Mouse (Mus musculus): ENCODE results near the gene Mmachc. TPM values are rescaled to one million over a fixed set of nuclear protein-coding genes. Genes with fewer than 3 reads are reported as not detected.

Mmachc gene
- polyA plus RNA-seq (2014; fragmentation: Illumina TruSeq; extraction: RNeasy Lipid Tissue Mini Kit (QIAGEN cat#74804); ENCODE audit: low read depth, low replicate concordance) = 57.8 TPM

DNA sequence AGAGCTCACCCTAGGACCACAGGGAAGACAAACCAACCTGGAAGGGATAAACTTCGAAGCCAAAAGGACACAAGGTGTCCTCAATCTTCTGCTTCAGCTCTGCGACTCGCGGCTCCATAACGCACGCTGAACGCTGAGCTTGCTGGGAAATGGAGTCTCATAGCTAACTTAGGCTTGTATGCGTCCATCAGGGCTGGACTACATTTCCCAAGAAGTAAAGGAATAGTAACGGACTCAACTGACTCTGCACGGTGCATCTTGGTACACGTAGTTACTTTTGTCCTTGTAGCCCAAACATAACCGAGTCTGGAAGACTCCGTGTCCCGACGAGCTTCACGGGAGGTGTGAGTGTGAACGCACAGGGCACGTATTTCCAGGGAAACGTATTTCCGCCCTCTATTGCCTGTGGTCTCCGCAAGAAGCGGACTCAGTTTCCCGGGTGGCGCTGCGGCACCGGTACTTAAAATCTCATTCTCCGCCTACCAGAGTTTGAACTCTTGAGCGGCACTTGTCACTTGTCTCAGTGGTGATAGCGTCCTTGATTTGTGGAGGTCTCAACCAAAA lies at the start of gene Mmachc, which contains the start of gene Ccdc163:
TSS of gene Mmachc (minus strand) at position 206 of the 564 bp plus-strand sequence.
TSS of gene Ccdc163 (plus strand) at position 309 of the 564 bp plus-strand sequence.

DNA sequence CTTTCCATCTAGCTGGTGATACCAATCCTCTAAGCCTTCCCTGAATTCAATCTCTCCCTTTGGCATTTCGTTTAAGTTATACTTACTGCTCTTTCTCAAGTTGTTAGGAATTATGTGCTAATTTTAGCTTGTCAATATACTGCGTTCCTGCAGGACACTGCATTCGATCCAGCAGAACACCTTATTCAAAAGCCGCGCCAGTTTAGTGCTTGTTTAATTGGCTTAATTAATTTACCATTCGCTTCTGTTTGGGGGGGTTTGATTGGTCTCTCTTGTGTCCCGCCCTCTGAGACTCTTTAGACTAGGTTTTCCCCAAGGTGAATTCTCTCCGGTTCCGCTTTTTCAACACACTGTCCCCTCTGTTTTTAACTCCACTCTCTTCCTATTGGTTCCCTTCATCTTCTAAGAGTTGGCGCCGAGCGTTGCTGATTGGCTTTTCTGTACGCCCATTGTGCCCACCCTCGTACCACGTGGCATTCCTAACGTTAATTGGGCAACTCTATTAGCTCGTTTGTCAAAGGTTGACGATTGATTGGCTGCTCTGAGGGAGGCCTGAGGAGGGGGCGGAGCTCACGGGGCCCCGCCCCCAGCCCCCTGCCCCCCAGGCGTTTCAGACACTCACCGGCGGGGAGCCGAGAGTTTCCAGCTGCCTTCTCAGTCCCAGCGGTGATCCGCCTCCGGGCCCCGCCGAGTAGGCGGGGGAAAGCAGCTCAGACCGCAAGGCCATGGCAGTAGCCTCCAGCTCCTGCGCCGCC lies 12.3 kb upstream of the Mmachc start, which contains the start of gene Tesk2:
TSS of gene Tesk2 (plus strand) at position 606 of the 755 bp plus-strand sequence.

GRCm38 (mm10) chr4:116685402-116686061 lies 22.7 kb downstream of the Mmachc start, which contains the start of gene Prdx1:
Gene Prdx1, plus strand, starts transcription at chr4:116685544.

Other genes with a start within 250 kb of the Mmachc start
- gene Mast2, start 244.2 kb downstream of the Mmachc start, polyA plus RNA-seq (2014; fragmentation: Illumina TruSeq; extraction: RNeasy Lipid Tissue Mini Kit (QIAGEN cat#74804); ENCODE audit: low read depth, low replicate concordance) = 19.0 TPM
- gene Ipp, start 200.9 kb downstream of the Mmachc start, polyA plus RNA-seq (2014; fragmentation: Illumina TruSeq; extraction: RNeasy Lipid Tissue Mini Kit (QIAGEN cat#74804); ENCODE audit: low read depth, low replicate concordance) = 25.8 TPM
- 120 TPM for gene Tmem69, start 152.5 kb downstream of the Mmachc start, polyA plus RNA-seq (2014; fragmentation: Illumina TruSeq; extraction: RNeasy Lipid Tissue Mini Kit (QIAGEN cat#74804); ENCODE audit: low read depth, low replicate concordance)
- gene Gpbp1l1, start 150.7 kb downstream of the Mmachc start, polyA plus RNA-seq (2014; fragmentation: Illumina TruSeq; extraction: RNeasy Lipid Tissue Mini Kit (QIAGEN cat#74804); ENCODE audit: low read depth, low replicate concordance) = 83.8 TPM
- 4.5 TPM for gene Ccdc17, start 111.8 kb downstream of the Mmachc start, polyA plus RNA-seq (2014; fragmentation: Illumina TruSeq; extraction: RNeasy Lipid Tissue Mini Kit (QIAGEN cat#74804); ENCODE audit: low read depth, low replicate concordance)
- 69.5 TPM for gene Nasp, start 80.5 kb downstream of the Mmachc start, polyA plus RNA-seq (2014; fragmentation: Illumina TruSeq; extraction: RNeasy Lipid Tissue Mini Kit (QIAGEN cat#74804); ENCODE audit: low read depth, low replicate concordance)
- gene Akr1a1, start 56.7 kb downstream of the Mmachc start, polyA plus RNA-seq (2014; fragmentation: Illumina TruSeq; extraction: RNeasy Lipid Tissue Mini Kit (QIAGEN cat#74804); ENCODE audit: low read depth, low replicate concordance) = 960 TPM
- 4,921 TPM for gene Prdx1, start 22.9 kb downstream of the Mmachc start, polyA plus RNA-seq (2014; fragmentation: Illumina TruSeq; extraction: RNeasy Lipid Tissue Mini Kit (QIAGEN cat#74804); ENCODE audit: low read depth, low replicate concordance)
- 16.2 TPM for gene Ccdc163, start 103 bp upstream of the Mmachc start, polyA plus RNA-seq (2014; fragmentation: Illumina TruSeq; extraction: RNeasy Lipid Tissue Mini Kit (QIAGEN cat#74804); ENCODE audit: low read depth, low replicate concordance)
- gene Tesk2, start 12.5 kb upstream of the Mmachc start, polyA plus RNA-seq (2014; fragmentation: Illumina TruSeq; extraction: RNeasy Lipid Tissue Mini Kit (QIAGEN cat#74804); ENCODE audit: low read depth, low replicate concordance) = 2.0 TPM
- gene Toe1, start 99.2 kb upstream of the Mmachc start, polyA plus RNA-seq (2014; fragmentation: Illumina TruSeq; extraction: RNeasy Lipid Tissue Mini Kit (QIAGEN cat#74804); ENCODE audit: low read depth, low replicate concordance) = 5.2 TPM
- not detected for gene Mutyh, start 99.3 kb upstream of the Mmachc start, polyA plus RNA-seq (2014; fragmentation: Illumina TruSeq; extraction: RNeasy Lipid Tissue Mini Kit (QIAGEN cat#74804); ENCODE audit: low read depth, low replicate concordance)
- gene Hpdl, start 113.3 kb upstream of the Mmachc start, polyA plus RNA-seq (2014; fragmentation: Illumina TruSeq; extraction: RNeasy Lipid Tissue Mini Kit (QIAGEN cat#74804); ENCODE audit: low read depth, low replicate concordance) = not detected
- gene Zswim5, start 169.0 kb upstream of the Mmachc start, polyA plus RNA-seq (2014; fragmentation: Illumina TruSeq; extraction: RNeasy Lipid Tissue Mini Kit (QIAGEN cat#74804); ENCODE audit: low read depth, low replicate concordance) = 3.1 TPM

All from adrenal gland, adult 10 weeks (tissue).